10 mouse cellular contexts compared by ENCODE assay signal in genomic region chr19:40267380-40267779, GRCm38 (mm10). TPM values are rescaled to one million over a fixed set of nuclear protein-coding genes. Genes with fewer than 3 reads are reported as not detected.
DNase-seq lines count a peak whose midpoint lies in the region; ATAC-seq and TF ChIP-seq lines count a peak whose summit lies in the region.
"Had no signal": no experiment of that assay in that cellular context is flagged by ENCODE, and none has a peak within 500 bp of the region (broad histone marks: within the 10 kb centered on the region; RNA-seq: fewer than 3 reads in every experiment).

No protein-coding gene starts in this region.

- no peak overlapping the region; the same call in 1 of the 2 replicates for H3K4me2 ChIP-seq in stomach, embryonic 16.5 days (ENCODE audit: low read depth, low read length)

- WGBS in heart, adult 2 months, result 84% methylated on average over 1 of the region's 1 CpGs
- 89% methylated on average over 1 of the region's 1 CpGs for WGBS in stomach, embryonic 16.5 days

- H3K27ac ChIP-seq in heart, adult 2 months, result peak overlapping the region; percentile 26
- peak overlapping the region; percentile 70; the same call in 1 of the 2 replicates for H3K27ac ChIP-seq in stomach, embryonic 16.5 days (ENCODE audit: low read length)

- TF ChIP-seq EP300 in heart, adult 2 months (IDR thresholded peaks at IDR 0.05; ENCODE audit: insufficient read depth, low read depth, low read length), result no peak

- intact Hi-C loops in heart, adult 2 months (cut with DNase I), result no loop called here
- intact Hi-C loops in heart, postnatal 14 days (cut with DNase I), result no loop called here

- H3K4me1 ChIP-seq in heart, adult 2 months (ENCODE audit: control insufficient read depth, insufficient read depth, low read length), result peaks cover 9% of the 10 kb centered on the region
- peaks cover 5% of the 10 kb centered on the region; the same call in 1 of the 2 replicates for H3K4me1 ChIP-seq in stomach, embryonic 16.5 days (ENCODE audit: control insufficient read depth, insufficient read depth, low read length)

- no peak for TF ChIP-seq POLR2A in heart, adult 2 months (IDR thresholded peaks at IDR 0.05; ENCODE audit: insufficient read depth, low read depth, low read length)

- no peak overlapping the region for H3K9ac ChIP-seq in heart, adult 2 months (ENCODE audit: low read depth, low read length)
- H3K9ac ChIP-seq in stomach, embryonic 16.5 days (ENCODE audit: low read length), result no peak overlapping the region

- peaks cover 2% of the 10 kb centered on the region; the same call in 1 of the 2 replicates for H3K79me2 ChIP-seq in heart, adult 2 months (replicated peaks; ENCODE audit: control insufficient read depth, insufficient read depth, low read length)

- no peaks in the 10 kb centered on the region for H3K27me3 ChIP-seq in heart, adult 2 months (ENCODE audit: control insufficient read depth, insufficient read depth, low read length)
- H3K27me3 ChIP-seq in stomach, embryonic 16.5 days (ENCODE audit: control insufficient read depth, insufficient read depth, low read length), result no peaks in the 10 kb centered on the region

- H3K36me3 ChIP-seq in heart, adult 2 months (ENCODE audit: control insufficient read depth, insufficient read depth, low read length), result peaks cover 23% of the 10 kb centered on the region
- H3K36me3 ChIP-seq in stomach, embryonic 16.5 days (ENCODE audit: control insufficient read depth, insufficient read depth, low read length), result no peaks in the 10 kb centered on the region

- ATAC-seq in stomach, embryonic 16.5 days (ENCODE audit: insufficient read depth, low FRiP score), result no peak

- H3K4me3 ChIP-seq in heart, adult 2 months, result no peak overlapping the region
- H3K4me3 ChIP-seq in stomach, embryonic 16.5 days (replicated peaks; ENCODE audit: low read length), result no peak overlapping the region

- DNase-seq in heart, adult 2 months, result peak in 1 of 2 experiments; percentile 45
- no peak for DNase-seq in heart, postnatal 14 days
- DNase-seq in induced T-regulatory cell, adult 2 months (ENCODE audit: low read depth), result peak; percentile 71
- peak; percentile 77 for DNase-seq in lung, postnatal 10 days
- DNase-seq in urinary bladder, postnatal 25 days (ENCODE audit: low spot score), result no peak
- no peak for DNase-seq in embryo, embryonic 9.5 days (ENCODE audit: extremely low spot score)
- DNase-seq in layer of hippocampus, adult 18-20 months (ENCODE audit: low spot score in 2 of 2), result no peak
- DNase-seq: adrenal gland, postnatal 25 days; layer of hippocampus, postnatal 36 days had no signal

- no peak for TF ChIP-seq CTCF in heart, adult 2 months (IDR thresholded peaks at IDR 0.05)

- no peaks in the 10 kb centered on the region for H3K9me3 ChIP-seq in stomach, embryonic 16.5 days (replicated peaks; ENCODE audit: control insufficient read depth, low read length)

RNA-seq across cellular contexts. Expression of gene Pdlim1, which starts 4.3 kb away (rescaled TPM):
- total RNA-seq in heart, adult 2 months (2021), result 100 to 1,000 TPM; 137 to 139 TPM
- polyA plus RNA-seq in heart, adult 2 months (2012; rRNA removed), result 116 and 125 TPM in 2 replicates
- 100 to 1,000 TPM; 143 to 187 TPM for total RNA-seq in heart, postnatal 14 days (2021)
- polyA plus RNA-seq in stomach, embryonic 16.5 days (2015; fragmentation: Nextera tagmentation; extraction: Ambion mirVana), result 243 and 264 TPM in 2 replicates
- 10 to 100 TPM; 15.8 to 21.7 TPM for total RNA-seq in layer of hippocampus, adult 18-20 months (2021)

Comparison
In these comparisons a context has a peak if more than half of its experiments do, and no peak if none do; other contexts are left out.
1. DNase-seq: peak in induced T-regulatory cell, adult 2 months (single experiment) and lung, postnatal 10 days (single experiment); none in heart, postnatal 14 days (0 of 2), urinary bladder, postnatal 25 days (single experiment), embryo, embryonic 9.5 days (single experiment) and layer of hippocampus, adult 18-20 months (0 of 2).
2. RNA of gene Pdlim1, which starts 4.3 kb away (total RNA-seq): 143 to 187 TPM in heart, postnatal 14 days and 137 to 139 TPM in heart, adult 2 months; 15.8 to 21.7 TPM in layer of hippocampus, adult 18-20 months; every median in the first group is over 4 times any median in the second.